Mouse (Mus musculus) frontal cortex, postnatal 36 days (tissue): Measurements from ENCODE around the gene Mrps11.

Experiments
- DNase-seq, 2 experiments: peaks; one replicate each; pipeline ENCODE4 v3.0.0; 2022; ENCODE audit warnings: low spot score in 2 of 2

The Mrps11 gene

DNA sequence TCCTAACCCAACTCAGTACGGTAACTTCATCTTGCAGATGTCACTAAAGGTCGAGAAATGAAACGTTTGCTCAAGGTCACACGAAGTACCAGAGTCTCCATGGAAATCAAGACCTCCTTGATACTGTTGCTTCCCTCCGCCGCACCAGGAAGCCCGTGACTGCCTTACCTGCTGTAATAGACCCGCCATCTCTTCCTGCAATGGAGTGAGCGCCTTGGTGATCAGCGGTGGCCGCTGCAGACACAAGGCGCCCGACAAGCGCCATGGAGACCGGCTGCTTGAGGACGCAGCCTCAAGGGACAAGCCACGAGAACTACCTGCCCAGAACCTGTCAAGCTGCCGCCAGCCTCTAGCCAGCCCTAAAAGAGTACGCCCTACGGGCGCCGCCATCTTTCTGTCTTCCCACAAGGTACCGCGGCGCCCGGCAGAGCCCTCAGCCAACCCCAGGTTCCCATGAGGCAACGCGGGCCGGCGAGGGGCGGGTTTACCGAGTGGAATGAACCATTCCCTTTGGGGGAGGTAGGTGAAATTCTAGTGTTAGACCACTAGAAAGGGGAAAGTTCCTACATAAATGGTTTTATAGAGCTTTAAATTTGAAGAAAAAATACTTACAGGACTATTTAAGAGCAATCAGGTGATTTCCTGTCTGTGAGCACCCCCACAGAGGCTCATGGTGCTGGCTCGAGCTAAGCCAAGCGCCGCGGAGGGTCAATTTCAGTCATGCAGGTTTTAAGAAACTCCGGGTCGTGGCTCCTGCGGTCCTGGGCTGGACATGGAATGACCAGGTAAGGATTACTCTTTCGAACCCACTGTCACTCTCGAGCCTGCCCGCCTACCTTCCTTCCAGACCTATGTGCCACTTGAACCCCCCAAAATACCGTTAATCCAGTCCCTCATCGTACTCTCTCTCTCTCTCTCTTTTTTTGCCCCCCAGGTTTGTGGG, at the start of gene Mrps11, which contains the start of gene Mrpl46:
Mrps11 (plus strand) TSS at position 481 of the 943 bp plus-strand sequence.
Mrpl46 (minus strand) TSS at position 893 of the 943 bp plus-strand sequence.
- DNase-seq: peak; percentile 87 to 88

DNA sequence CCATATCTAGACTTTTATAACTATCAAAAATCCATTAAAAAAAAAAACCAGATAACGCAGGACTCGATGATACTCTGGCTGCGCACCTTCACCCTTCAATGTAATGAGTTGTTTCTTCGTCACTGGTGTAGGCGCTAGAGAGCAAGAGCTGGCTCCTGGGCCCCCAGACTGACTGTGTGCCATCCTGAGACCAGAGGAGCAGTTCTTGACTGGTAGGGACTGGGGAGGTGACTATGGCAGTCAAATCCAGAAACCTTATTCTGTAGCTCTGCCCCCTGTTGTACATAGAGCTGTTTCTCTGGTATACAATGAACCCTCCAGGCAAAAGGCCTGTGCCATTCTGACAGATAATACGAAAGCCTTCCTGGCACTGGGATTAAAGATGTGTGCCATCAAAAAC, 45.7 kb upstream of the Mrps11 start:
- no peak for DNase-seq

DNA sequence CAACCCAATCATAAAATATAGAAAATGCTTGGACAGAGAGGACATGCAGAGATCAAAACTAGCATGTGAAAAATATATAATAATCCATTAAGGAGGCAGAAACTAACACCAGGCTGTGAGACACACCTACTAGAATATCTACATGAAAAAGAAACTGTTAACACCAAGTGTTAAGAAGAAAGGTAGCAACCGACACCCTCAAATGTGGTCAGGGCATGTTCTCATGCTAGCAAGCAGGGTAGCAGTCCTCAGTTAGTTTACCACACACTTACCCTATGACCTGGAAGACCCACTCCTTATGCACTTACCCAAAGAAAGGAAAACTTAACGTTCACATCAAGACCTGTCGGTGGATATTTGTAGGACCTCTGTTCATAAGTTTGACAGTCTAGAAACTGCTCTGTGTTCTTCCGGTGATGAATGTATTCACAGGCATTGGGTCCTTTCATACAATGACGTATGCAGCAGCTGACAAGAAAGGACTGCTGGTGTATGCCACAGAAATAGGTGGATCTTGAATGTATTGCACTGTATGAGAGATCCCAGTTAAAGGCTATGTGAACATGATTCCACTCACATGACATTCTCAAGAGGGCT, 45.2 kb upstream of the Mrps11 start, which contains the start of gene Ntrk3:
Ntrk3 (minus strand) TSS at position 399 of the 597 bp plus-strand sequence.
- no peak for DNase-seq

GRCm38 (mm10) chr7:78739351-78740000, 43.4 kb upstream of the Mrps11 start:
- DNase-seq: no peak

DNA sequence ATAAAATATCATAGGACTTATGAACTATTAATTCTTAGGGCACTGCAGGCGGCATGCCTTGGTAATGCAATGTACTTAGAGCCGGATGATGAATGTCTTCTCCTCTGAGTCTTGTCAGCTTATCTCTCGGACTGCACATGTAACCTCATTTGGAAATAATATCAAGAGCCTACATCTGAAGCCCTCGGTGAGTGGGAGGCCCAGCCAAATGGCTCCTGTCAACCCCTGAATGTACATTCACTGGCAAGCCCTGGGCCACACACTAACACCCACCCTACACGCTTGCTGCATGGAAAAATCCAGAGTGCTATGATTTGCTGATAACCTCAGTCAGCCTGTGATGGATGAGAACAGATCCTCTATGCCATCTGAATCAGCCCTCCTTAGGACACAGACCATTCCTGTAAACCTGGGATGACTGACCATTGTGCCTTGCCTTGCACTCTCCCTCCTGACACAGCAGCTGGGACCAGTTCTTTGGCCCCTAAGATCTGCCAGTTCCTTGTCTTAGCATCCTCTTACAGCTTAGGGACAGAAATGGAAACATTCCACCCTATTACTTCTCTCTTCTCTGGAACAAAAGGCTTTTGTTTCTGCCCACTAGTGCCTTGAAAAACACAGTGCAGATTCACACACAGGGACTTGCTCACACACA, 39.1 kb upstream of the Mrps11 start:
- DNase-seq: no peak

- no peak for DNase-seq
Measured at GRCm38 (mm10) chr7:78752961-78753360, 30.0 kb upstream of the Mrps11 start.

DNA sequence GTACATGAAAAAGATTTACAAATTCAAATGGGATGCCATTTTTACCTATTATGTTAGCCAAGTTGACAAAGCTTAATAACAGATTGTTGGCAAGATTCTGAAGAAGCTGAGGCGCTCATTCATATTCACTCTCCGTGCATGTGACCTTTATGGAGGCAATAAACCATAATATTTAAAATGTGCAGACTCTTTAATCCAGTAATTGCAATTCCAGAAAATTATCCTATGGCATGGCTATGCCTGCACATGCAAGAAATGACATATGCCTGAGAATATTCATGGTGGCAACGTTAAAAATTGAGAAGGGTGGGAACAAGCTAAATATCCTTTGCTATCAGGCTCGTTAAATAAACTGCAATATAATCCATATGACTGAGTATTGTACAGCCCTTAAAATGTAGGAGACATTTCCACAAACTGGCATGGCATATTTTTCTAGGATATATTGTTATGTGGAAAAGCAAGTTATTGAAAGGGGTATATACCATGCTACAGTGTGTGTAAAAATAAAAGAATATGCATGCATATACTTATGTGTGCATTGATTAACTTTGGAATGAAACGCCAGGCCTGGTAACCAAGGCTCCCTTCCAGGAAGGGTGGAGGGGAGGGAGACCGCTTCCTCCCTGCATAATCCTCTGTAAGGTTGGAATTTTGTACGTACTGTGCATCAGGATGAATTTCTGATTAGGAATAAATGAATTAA, 29.0 kb upstream of the Mrps11 start:
- DNase-seq: no peak

- no peak for DNase-seq
Measured at GRCm38 (mm10) chr7:78754458-78755000, 28.4 kb upstream of the Mrps11 start.

DNA sequence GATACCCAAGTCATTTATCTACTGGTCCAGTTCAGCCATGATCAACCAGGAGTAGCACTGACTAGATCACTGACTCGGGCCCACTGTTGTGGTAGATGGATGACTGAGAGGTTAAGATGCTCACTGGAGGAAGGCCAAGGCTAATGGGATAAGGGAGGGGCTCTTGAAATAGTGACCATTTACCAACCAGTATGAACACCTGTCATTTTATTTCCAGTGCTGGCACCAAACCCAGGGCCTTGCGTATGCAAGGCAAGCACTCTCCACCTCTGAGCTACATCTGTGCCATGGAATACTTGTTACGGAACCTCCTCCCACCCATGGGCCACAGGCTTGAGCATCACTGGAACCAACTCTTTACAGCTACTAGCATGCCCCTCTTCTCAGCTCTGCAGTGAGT, 19.1 kb upstream of the Mrps11 start:
- DNase-seq: no peak

DNA sequence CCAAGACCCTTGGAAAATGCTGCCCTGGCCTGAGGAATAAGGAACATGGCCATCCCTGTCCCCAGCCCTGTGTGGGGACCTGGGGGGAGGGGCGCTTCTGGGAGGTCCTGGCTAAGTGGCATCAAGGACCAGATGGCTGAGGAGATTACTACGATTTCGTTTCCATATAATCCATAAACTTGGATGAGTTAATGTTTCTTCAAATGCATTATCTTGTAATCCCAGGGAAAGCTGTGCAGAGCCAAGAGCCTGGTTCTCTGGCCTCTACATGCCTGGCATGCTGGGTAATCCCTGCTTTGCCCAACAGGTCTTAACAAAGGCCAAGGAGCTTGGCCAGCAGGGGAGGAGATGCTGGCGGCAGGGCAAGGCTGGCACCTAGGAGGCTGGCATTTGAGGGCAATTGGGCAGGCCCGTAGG, 17.7 kb upstream of the Mrps11 start:
- DNase-seq: no peak

- DNase-seq: peak; percentile 89 to 95
Measured at GRCm38 (mm10) chr7:78766019-78766683, 16.8 kb upstream of the Mrps11 start.

DNA sequence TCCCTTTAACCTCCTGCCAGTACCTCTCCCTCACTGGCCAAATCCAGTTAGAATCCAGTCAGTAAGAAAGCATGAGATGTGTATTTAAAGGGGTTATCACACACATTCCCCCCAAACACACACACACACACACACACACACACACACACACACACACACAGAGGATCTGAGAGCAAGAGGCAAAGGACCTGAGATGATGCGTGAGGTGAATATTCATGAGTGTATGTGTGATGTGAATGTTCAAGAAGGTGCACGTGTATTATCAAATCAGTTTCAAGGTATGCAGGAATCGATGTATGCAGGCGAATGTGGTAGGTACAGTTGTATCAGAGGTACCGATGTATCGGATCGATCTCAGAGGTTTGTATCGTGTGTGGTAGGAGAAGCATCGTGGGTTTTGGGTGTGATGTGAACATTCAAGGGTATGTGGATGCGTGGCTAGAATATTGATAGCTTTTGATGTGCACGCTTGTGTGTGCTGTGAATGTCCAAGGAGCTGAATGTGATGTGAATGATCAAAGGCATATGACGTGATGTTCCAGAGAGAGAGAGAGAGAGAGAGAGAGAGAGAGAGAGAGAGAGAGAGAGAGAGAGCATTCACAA, 14.9 kb upstream of the Mrps11 start:
- DNase-seq: no peak

DNA sequence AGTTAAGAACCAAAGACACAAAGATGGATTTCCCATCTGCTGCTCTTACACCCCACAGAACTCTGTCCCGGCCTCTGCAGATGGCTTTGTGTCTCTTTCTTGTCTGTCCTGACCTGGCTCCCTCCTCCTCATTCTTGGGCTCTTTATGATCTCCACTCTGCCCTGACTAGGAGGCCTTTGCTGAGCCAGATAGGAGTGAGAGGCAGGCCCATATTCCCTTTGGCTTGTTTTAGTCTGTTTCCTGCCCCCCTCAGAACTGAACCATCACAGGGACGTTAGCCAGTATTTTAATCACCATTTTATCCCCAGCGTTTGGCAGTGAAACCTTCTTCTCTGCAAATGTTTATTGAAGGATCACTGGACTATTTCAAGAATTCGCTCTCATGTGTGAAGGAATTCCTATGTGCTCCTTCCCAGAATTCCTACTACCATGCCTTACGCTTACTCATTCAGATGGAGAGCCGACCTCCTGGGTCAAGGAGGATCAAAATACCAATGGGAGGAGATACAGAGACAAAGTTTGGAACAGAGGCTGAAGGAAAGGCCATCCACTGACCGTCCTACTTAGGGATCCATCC, 13.8 kb upstream of the Mrps11 start:
- DNase-seq: no peak

DNA sequence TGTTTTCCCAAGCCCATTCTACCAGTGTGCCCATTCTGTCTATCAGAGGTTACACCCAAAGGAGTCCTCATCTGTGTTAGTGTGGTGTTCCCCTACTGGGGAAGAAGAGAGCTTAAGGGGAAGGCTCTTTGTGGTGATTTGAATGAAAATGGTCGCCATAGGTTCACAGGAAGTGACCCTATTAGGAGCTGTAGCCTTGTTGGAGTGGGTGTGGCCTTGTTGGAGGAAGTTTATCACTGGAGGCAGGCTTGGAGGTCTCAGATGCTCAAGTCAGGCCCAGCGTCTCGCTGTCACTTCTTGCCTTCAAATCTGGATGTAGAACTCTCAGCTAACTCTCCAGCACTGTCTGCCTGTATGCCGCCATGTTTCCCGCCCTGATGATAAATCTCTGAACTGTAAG, 12.0 kb upstream of the Mrps11 start:
- no peak for DNase-seq

DNA sequence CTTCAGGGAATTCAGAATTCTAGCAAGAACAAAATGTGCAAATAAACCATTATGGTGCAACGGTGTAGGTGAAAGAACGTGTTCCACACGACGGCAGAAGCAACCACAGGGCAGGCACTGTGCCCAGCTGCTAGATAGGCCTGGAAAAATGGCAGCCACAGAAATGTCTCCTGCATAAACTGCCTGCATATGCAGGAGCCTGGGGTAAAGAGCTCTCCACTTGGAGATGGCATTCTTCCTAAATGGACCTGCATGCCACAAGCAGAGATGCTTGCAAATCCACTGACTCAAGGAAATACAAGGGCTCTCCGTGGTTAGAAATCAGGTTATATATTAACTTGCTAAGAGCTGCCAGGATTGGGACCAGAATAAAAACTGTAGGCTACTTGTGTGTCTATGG, 4.2 kb upstream of the Mrps11 start:
- DNase-seq: no peak

DNA sequence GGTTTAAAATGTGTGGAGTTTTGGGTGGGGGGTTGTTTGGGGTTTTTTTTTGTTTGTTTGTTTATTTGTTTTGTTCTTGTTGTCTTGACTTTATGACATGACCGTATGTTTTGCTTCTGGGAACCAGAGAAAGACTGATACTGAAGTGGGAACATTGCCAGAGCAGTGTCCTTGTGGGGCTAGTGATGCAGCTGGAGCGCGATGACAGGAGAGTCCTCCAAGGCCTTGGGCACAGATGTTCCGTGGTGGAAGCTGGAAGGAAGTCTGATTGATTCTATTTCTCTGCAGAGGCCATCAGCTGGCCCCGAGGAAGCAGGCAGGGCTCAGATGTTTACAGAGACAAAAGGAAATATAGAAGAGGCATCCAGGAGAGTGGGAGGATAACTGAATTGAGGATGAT, 3.0 kb downstream of the Mrps11 start:
- DNase-seq: no peak

DNA sequence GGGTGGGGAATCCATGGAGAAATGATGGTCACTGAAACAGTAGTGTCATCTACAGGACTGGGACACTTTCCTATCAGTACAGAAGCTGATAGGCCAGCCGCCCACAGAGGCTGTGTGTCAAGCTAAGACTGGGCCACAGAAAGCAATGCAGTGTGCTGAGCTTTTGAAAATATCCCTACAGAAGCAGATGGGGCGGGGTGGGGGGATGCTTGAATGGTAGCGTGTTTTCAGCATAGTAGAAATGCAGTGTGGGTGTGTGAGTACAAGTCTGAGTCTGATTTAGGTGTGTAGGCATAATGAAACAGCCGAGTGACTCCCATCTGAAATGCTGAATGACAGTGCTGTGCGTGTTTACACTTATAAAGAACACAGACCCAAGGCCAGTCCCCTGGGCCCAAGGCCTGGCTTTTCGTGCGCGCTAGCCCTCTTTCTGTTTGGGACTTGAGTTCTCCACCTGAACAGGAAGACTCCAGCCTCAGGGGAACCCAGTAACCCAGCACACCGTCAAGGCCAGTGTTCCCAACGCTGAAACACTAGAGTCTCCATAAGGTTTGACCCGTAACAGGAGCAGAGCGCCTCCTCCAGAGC, 5.0 kb downstream of the Mrps11 start:
- peak; percentile 26 to 52 for DNase-seq

DNA sequence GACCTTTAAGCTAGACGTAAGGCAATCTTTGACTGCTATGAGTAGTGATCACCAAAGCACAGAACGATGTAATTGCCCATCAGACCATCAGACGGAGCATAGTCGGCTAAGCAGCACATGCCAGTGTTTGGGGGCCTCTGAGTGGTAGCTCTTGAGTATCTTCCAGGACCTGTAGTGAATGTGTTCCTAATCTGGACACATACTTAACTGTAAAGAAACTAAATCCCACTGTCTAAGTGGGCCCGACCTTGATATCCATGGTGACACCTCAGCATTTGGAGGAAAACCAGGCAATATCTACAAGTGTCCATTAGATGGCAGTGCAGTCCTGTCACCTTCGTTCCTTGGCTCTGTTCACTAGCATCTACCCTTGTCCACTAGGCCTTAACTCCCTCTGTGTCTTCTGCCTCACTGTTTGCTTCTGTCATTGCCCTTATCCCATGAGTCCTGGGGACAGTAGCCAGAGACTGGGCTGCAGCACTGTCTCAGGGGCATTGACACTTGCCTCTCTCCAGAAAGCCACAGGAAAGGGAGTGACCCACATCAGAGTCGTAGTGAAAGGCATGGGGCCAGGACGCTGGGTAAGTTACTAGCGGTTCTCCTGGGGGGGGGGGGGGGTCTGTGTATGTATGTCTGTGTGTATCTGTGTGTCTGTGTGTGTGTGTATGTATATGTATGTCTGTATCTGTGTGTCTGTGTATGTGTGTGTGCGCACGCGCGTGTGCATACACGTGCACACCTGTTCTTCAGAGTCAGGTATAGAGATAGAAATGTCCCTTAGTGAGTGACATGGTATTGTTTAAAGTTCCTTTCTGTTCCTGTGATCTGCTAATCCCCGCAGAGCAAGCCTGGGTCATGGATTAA, 8.7 kb downstream of the Mrps11 start:
- DNase-seq: peak; percentile 43 to 77
